Mouse (Mus musculus) kidney, adult 2 months (tissue): ENCODE measurements around the gene Tph2. TPM values are rescaled to one million over a fixed set of nuclear protein-coding genes. Genes with fewer than 3 reads are reported as not detected.
A peak's percentile ranks its signal among the peaks of the same experiment; 100 is the strongest.
"Not testable (repeated sequence)": the region's sequence is repeated elsewhere in the genome, so short reads cannot be mapped to it uniquely, and the experiment has no call there.

Source experiments
- DNase-seq: peaks from one replicate; pipeline ENCODE4 v3.0.0; 2021
- H3K27ac ChIP-seq: fragments of 200-500 bp; 2 replicates; pipeline ENCODE4 v1.5.1; 2012; ENCODE audit warnings: low read depth, low read length, control low read depth, inconsistent platforms; ENCODE audit not compliant: insufficient read depth
- H3K27me3 ChIP-seq: fragments of 200-500 bp; replicated peaks from 2 replicates; pipeline ENCODE4 v1.6.1; 2012; ENCODE audit warnings: mild to moderate bottlenecking, moderate library complexity, low read length, inconsistent platforms; ENCODE audit not compliant: control insufficient read depth, insufficient read depth
- H3K36me3 ChIP-seq: fragments of 200-500 bp; 2 replicates; pipeline ENCODE4 v1.6.1; 2012; ENCODE audit warnings: mild to moderate bottlenecking, moderate library complexity, low read length, inconsistent platforms; ENCODE audit not compliant: control insufficient read depth, insufficient read depth
- H3K4me1 ChIP-seq: fragments of 200-500 bp; 2 replicates; pipeline ENCODE4 v1.6.1; 2011; ENCODE audit warnings: low read length; ENCODE audit not compliant: control insufficient read depth, insufficient read depth
- H3K4me3 ChIP-seq: fragments of 200-500 bp; 2 replicates; pipeline ENCODE4 v1.5.1; 2011; ENCODE audit warnings: mild to moderate bottlenecking, low read depth, low read length, control low read depth; ENCODE audit not compliant: insufficient read depth
- CTCF ChIP-seq: fragments of 200-500 bp; conservative IDR thresholded peaks from 2 replicates; pipeline ENCODE4 v1.5.1; 2011; ENCODE audit warnings: low read depth, mild to moderate bottlenecking, control low read depth, low read length, moderate library complexity, mixed read lengths; ENCODE audit not compliant: insufficient read depth, insufficient read length
- POLR2A ChIP-seq: fragments of 200-500 bp; IDR thresholded peaks from one replicate; pipeline ENCODE4 v1.6.1; 2011; ENCODE audit warnings: low read depth, low read length, control low read depth
- WGBS: fragments of 180-500 bp; shearing (Covaris S2); methylation state at CpG from one replicate; pipeline ENCODE4 v1.1.7; 2018; 5-methylcytosine and 5-hydroxymethylcytosine counted together
- polyA plus RNA-seq: library from polyadenylated mRNA; depleted of rRNA; stranded (reverse); fragments of >200 nt; gene quantifications from 2 replicates; pipeline ENCODE4 v1.2.3, GENCODE M21; 2012

Tph2 gene
- polyA plus RNA-seq, 1 experiment: not detected

DNA sequence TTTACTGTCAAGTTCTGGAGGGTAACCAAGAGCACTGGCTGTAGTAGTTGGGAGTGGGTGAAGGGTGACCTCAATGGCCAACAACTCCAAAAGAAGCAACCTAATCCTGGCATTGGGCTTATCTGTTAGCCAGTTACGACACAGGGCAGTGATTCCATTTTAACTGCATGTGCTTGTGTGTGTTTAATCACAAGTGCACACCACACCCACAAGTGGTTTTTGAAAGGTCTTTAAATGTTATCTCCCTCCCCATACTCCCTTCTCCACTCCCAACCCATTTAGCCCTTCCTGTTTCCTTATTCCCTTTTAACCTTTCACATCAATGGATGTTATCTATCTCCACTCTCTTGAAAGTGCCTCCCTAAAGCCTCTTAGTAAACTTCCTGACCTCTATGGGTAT, 20.5 kb upstream of the Tph2 start:
- WGBS: 68% methylated on average over 1 of the region's 1 CpGs
- Histone ChIP-seq H3K27ac (no peak overlapping the region), H3K36me3 (peaks cover 6% of the 10 kb centered on the region), H3K4me1 (no peaks in the 10 kb centered on the region), H3K27me3 (no peaks in the 10 kb centered on the region), H3K4me3 (no peak overlapping the region)
- no peak for TF ChIP-seq CTCF
- no peak for TF ChIP-seq POLR2A
- DNase-seq: no peak

DNA sequence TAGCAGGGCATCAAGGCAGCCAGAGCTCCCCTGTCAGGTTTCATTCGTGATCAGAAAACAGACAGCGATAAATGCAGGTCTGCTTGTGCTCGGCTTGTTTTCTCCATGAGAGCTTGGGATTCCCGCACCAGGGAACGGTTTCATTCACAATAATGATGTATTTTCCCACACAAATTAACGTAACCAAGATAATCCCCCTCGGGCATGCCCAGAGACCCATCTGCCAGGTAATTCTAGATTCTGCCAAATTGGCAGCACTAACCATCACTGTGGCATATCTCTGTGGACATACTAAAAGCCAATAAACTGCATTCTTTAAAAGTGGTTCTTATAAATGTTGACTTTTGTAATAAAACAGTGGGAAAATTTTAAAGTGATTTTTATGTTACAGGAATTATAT, 6.4 kb upstream of the Tph2 start:
- WGBS: 84% methylated on average over 7 of the region's 7 CpGs
- no peak for DNase-seq
- Histone ChIP-seq H3K36me3 (no peaks in the 10 kb centered on the region), H3K27ac (no peak overlapping the region), H3K27me3 (no peaks in the 10 kb centered on the region), H3K4me1 (no peaks in the 10 kb centered on the region), H3K4me3 (no peak overlapping the region)
- TF ChIP-seq CTCF: no peak
- TF ChIP-seq POLR2A: no peak

DNA sequence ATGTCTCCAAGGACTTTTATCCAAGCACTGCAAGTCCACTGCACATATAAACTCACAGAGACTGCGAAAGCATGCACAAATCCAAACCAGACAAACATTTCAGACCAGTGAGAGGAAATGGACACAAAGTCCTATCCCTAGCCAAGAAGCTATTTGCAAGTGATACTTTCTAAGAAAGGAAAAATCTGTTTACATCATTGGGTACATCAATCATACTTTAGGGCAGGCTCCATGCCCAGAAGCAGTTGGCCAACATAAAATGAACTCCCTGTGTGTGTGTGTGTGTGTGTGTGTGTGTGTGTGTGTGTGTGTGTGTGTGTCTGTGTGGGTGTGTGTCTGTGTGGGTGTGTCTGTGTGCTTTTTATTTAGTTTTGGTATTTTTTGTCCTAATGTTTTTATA, 2.6 kb upstream of the Tph2 start:
- Histone ChIP-seq H3K27ac (no peak overlapping the region), H3K27me3 (no peaks in the 10 kb centered on the region), H3K4me1 (no peaks in the 10 kb centered on the region), H3K4me3 (no peak overlapping the region), H3K36me3 (no peaks in the 10 kb centered on the region)
- TF ChIP-seq POLR2A (no peak), CTCF (no peak)
- whole genome bisulfite sequencing: 86% methylated on average over 1 of the region's 1 CpGs
- no peak for DNase-seq

DNA sequence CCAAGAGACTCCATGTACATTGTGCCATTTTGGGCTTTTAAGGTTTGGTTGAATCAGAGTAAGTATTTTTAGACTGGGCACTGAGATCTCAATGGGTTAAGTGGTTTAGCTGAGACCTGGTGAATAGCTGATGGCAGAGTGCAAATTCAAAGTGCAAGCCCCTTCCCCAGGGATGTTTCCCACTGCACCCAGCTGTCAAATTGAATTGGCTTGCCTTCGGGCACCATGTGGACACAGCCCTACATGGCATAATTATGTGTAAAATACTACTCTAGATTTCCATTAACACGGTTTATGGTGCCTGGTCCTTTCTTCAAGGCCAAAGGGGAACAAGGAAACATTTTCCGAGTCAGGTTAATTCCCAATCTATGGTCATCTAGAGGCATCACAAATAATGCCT, 3.8 kb downstream of the Tph2 start:
- WGBS: 64% methylated on average over 3 of the region's 3 CpGs
- no peak overlapping the region for H3K27ac ChIP-seq
- H3K4me1 ChIP-seq: no peaks in the 10 kb centered on the region
- H3K27me3 ChIP-seq: no peaks in the 10 kb centered on the region
- no peaks in the 10 kb centered on the region for H3K36me3 ChIP-seq
- DNase-seq: no peak
- no peak for TF ChIP-seq CTCF
- no peak for TF ChIP-seq POLR2A
- no peak overlapping the region for H3K4me3 ChIP-seq

DNA sequence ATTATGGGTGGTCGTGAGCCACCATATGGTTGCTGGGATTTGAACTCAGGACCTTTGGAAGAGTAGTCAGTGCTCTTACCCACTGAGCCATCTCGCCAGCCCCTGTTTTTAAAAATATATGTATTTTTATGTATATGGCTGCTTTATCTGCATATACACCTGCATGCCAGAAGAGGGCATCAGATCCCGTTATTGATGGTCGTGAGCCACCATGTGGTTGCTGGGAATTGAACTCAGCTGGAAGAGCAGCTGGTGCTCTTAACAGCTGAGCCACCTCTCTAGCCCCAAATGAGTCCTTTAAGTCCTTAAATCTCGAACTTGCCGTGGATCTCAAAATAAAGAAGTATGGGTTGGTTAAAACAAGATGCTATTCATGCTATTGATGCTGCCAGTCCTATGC, 6.8 kb downstream of the Tph2 start:
- not testable (repeated sequence) for H3K4me1 ChIP-seq, H3K27me3 ChIP-seq, H3K27ac ChIP-seq, H3K36me3 ChIP-seq, DNase-seq, H3K4me3 ChIP-seq
- WGBS: 71% methylated on average over 6 of the region's 6 CpGs
- TF ChIP-seq CTCF: 0 out of 2 replicates have a peak, but pooled peaks have one; percentile 6

DNA sequence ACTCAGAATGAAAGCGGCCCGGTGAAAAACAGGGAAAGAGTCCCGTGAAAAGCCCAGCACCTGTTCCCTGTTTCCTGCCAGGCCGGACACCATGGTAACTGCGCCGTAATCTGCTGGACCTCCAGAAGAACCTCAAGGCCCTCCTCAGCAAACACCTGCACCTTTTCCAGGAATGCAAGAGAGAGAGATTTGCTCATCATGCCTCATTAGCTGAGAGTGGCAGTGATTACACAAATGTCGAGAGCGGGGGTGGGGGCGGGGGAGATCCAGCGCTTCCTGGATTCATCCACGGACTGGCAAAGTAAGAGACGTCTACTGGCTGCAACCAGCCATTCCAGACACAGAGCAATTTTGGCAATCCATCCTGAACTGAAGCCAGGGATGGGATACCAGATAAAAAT, 9.2 kb downstream of the Tph2 start:
- no peak overlapping the region for H3K4me3 ChIP-seq
- H3K4me1 ChIP-seq: no peaks in the 10 kb centered on the region
- 24% methylated on average over 12 of the region's 12 CpGs for WGBS
- no peaks in the 10 kb centered on the region; the same call in 1 of the 2 replicates for H3K27me3 ChIP-seq
- H3K27ac ChIP-seq: no peak overlapping the region
- H3K36me3 ChIP-seq: no peaks in the 10 kb centered on the region
- no peak for TF ChIP-seq CTCF
- no peak for TF ChIP-seq POLR2A
- no peak for DNase-seq

DNA sequence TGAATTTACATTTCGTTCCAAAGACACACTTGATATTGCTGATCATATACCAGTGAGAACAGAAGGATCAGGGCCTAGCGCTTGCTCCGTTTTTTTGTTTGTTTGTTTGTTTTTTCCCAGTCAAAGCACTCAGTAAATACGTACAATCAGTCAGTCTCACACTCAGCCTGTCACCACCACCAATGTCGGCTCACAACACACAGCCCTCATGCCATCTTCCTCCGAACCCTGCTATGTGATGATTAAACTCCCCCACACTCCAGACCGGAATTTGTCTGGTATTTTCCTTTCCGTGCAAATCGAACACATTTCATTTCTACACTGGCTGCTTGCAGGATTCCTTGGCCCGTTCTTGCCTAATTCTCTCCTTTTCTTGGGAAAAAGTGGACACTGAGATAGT, 11.5 kb downstream of the Tph2 start:
- H3K27ac ChIP-seq: no peak overlapping the region
- H3K36me3 ChIP-seq: no peaks in the 10 kb centered on the region
- DNase-seq: no peak
- WGBS: 52% methylated on average over 10 of the region's 10 CpGs
- no peak overlapping the region for H3K4me3 ChIP-seq
- TF ChIP-seq CTCF: no peak
- no peak for TF ChIP-seq POLR2A
- H3K27me3 ChIP-seq: no peaks in the 10 kb centered on the region; the same call in 1 of the 2 replicates
- no peaks in the 10 kb centered on the region for H3K4me1 ChIP-seq

DNA sequence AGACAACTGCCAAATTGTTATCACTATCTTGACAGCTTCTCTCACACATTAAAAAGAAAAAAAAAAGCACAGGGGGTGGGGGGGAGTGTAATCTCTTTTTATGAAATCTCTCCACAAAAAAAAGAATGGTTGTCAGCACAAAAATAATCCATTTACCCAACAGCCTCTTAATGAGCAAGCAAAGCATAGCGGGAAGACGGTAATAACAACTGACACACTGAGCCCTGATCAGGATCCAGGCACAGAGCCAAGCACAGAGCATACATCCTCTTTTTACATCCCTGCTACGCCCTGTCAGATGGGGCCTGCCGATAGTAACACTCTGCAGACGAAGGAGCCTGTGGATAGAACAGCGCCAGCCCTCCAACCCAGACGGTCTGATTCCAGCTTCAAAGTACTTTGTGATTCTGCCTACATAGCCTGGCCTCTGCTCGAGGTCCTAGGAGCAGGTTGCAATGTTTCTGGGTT, 13.4 kb downstream of the Tph2 start:
- 67% methylated on average over 8 of the region's 8 CpGs for WGBS

More for the DNA sequence above, 13.4 kb downstream of the Tph2 start:
- H3K36me3 ChIP-seq: no peaks in the 10 kb centered on the region
- TF ChIP-seq CTCF (no peak), POLR2A (no peak)
- H3K4me3 ChIP-seq: no peak overlapping the region
- no peaks in the 10 kb centered on the region; the same call in 1 of the 2 replicates for H3K27me3 ChIP-seq
- no peaks in the 10 kb centered on the region for H3K4me1 ChIP-seq
- H3K27ac ChIP-seq: no peak overlapping the region
- no peak for DNase-seq
